Mouse (Mus musculus) spleen, adult 2 months (tissue): Measurements from ENCODE around the gene Nap1l1. TPM values are rescaled to one million over a fixed set of nuclear protein-coding genes. Genes with fewer than 3 reads are reported as not detected.

Experiments used
- DNase-seq, 2 experiments: peaks; one replicate each; pipeline versions ENCODE4 v3.0.0 to v3.0.0-alpha.2; 2012 to 2021; ENCODE audit warnings: low spot score in 2 of 2, low read depth in 1 of 2
- H3K27ac ChIP-seq: fragments of 200-500 bp; 2 replicates; pipeline ENCODE4 v1.5.1; 2012; ENCODE audit warnings: low read length, inconsistent platforms; ENCODE audit not compliant: insufficient read depth
- H3K27me3 ChIP-seq: fragments of 200-500 bp; 2 replicates; pipeline ENCODE4 v1.6.1; 2012; ENCODE audit warnings: mild to moderate bottlenecking, moderate library complexity, low read length, inconsistent platforms; ENCODE audit not compliant: control insufficient read depth, insufficient read depth
- H3K36me3 ChIP-seq: fragments of 200-500 bp; 2 replicates; pipeline ENCODE4 v1.6.1; 2012; ENCODE audit warnings: mild to moderate bottlenecking, low read length, inconsistent platforms; ENCODE audit not compliant: control insufficient read depth, insufficient read depth
- H3K4me1 ChIP-seq: fragments of 200-500 bp; 2 replicates; pipeline ENCODE4 v1.6.1; 2011; ENCODE audit warnings: inconsistent platforms; ENCODE audit not compliant: control insufficient read depth, insufficient read depth, insufficient read length
- H3K4me3 ChIP-seq: fragments of 200-500 bp; 2 replicates; pipeline ENCODE4 v1.5.1; 2011; ENCODE audit warnings: mild to moderate bottlenecking, inconsistent platforms; ENCODE audit not compliant: insufficient read depth, insufficient read length; ENCODE audit errors: extremely low read depth
- CTCF ChIP-seq: fragments of 200-500 bp; IDR thresholded peaks from 2 replicates; pipeline ENCODE4 v1.5.1; 2011; ENCODE audit warnings: mild to moderate bottlenecking, inconsistent platforms; ENCODE audit not compliant: insufficient read depth, insufficient read length, insufficient replicate concordance; ENCODE audit errors: extremely low read depth
- POLR2A ChIP-seq: fragments of 200-500 bp; IDR thresholded peaks from 2 replicates; pipeline ENCODE4 v1.6.1; 2011; ENCODE audit warnings: low read depth, low read length, inconsistent platforms
- WGBS: fragments of 180-500 bp; shearing (Covaris S2); methylation state at CpG from one replicate; pipeline ENCODE4 v1.1.7; 2018; 5-methylcytosine and 5-hydroxymethylcytosine counted together
- polyA plus RNA-seq: library from polyadenylated mRNA; depleted of rRNA; stranded (reverse); fragments of >200 nt; gene quantifications from 2 replicates; pipeline ENCODE4 v1.2.3, GENCODE M21; 2012

The Nap1l1 gene
- polyA plus RNA-seq, 1 experiment, result 10.4 TPM

- Histone ChIP-seq H3K4me3 (no peak overlapping the region), H3K4me1 (no peaks in the 10 kb centered on the region), H3K36me3 (no peaks in the 10 kb centered on the region), H3K27ac (no peak overlapping the region), H3K27me3 (no peaks in the 10 kb centered on the region)
- WGBS, result 90% methylated on average over 1 of the region's 1 CpGs
- DNase-seq, result no peak
- TF ChIP-seq POLR2A, result no peak
- TF ChIP-seq CTCF, result no peak
Measured at GRCm38 (mm10) chr10:111451683-111452322, 21.2 kb upstream of the Nap1l1 start.

- Histone ChIP-seq H3K27me3 (no peaks in the 10 kb centered on the region), H3K27ac (no peak overlapping the region), H3K36me3 (no peaks in the 10 kb centered on the region), H3K4me1 (no peaks in the 10 kb centered on the region), H3K4me3 (no peak overlapping the region)
- 92% methylated on average over 11 of the region's 11 CpGs for WGBS
- DNase-seq, result no peak
- TF ChIP-seq POLR2A (no peak), CTCF (no peak)
Measured at GRCm38 (mm10) chr10:111452426-111452825, 20.6 kb upstream of the Nap1l1 start.

GRCm38 (mm10) chr10:111454698-111455308 is 18.2 kb upstream of the Nap1l1 start:
- WGBS, result 77% methylated on average over 8 of the region's 8 CpGs
- Histone ChIP-seq H3K36me3 (no peaks in the 10 kb centered on the region), H3K27me3 (no peaks in the 10 kb centered on the region), H3K27ac (no peak overlapping the region), H3K4me3 (no peak overlapping the region), H3K4me1 (no peaks in the 10 kb centered on the region)
- DNase-seq, result no peak
- no peak for TF ChIP-seq CTCF
- TF ChIP-seq POLR2A, result no peak

DNA sequence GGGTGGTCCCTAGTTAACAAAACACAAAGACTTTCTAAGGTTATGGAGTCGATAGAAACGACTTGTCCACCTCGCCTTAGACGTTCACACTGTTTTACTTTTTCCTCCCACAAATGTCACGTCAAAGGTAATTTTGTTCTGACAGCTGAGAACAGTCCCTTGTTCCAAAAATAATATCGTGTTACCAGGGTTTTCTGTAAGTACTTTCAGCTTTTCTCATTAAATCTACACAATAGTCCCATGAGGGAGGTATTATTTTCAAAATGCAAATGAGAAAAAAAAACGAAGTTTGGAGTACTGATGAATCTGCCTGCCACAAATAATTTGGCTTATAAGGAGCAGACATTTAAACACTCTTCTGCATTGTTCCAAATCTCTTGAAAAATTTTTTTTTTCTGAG is 14.9 kb upstream of the Nap1l1 start:
- Histone ChIP-seq H3K4me3 (no peak overlapping the region), H3K27me3 (no peaks in the 10 kb centered on the region), H3K27ac (no peak overlapping the region), H3K36me3 (no peaks in the 10 kb centered on the region), H3K4me1 (no peaks in the 10 kb centered on the region; the same call in 1 of the 2 replicates)
- 82% methylated on average over 7 of the region's 7 CpGs for WGBS
- TF ChIP-seq CTCF, result no peak
- TF ChIP-seq POLR2A, result no peak
- no peak for DNase-seq

GRCm38 (mm10) chr10:111459040-111459439 is 14.0 kb upstream of the Nap1l1 start:
- Histone ChIP-seq H3K4me1 (no peaks in the 10 kb centered on the region; the same call in 1 of the 2 replicates), H3K4me3 (no peak overlapping the region), H3K27me3 (no peaks in the 10 kb centered on the region), H3K36me3 (no peaks in the 10 kb centered on the region), H3K27ac (no peak overlapping the region)
- no peak for TF ChIP-seq CTCF
- TF ChIP-seq POLR2A, result no peak
- DNase-seq, result no peak
- 90% methylated on average over 9 of the region's 9 CpGs for WGBS

DNA sequence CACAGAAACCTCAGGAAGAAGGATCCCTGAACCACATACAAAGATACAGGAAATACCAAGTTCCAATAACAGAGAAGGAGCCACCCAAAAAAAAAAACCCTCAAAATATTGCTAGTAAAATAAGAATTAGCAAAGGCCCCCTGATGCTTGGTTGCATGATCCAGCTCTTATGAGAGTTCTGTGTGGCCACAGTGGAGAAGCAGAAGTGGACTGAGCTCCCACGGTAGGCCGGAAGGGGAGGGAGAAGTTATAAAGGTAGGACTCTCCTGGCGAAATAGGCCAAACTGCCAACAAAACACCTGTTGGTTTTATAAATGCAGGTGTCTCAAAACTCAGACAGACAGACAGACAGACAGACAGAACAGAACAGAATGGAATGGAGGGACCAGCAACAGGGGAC is 13.1 kb upstream of the Nap1l1 start:
- WGBS, result 47% methylated on average over 3 of the region's 3 CpGs
- Histone ChIP-seq H3K27me3 (no peaks in the 10 kb centered on the region), H3K4me1 (peaks cover 3% of the 10 kb centered on the region; the same call in 1 of the 2 replicates), H3K36me3 (no peaks in the 10 kb centered on the region), H3K4me3 (no peak overlapping the region), H3K27ac (no peak overlapping the region)
- DNase-seq, result no peak
- no peak for TF ChIP-seq POLR2A
- no peak for TF ChIP-seq CTCF

DNA sequence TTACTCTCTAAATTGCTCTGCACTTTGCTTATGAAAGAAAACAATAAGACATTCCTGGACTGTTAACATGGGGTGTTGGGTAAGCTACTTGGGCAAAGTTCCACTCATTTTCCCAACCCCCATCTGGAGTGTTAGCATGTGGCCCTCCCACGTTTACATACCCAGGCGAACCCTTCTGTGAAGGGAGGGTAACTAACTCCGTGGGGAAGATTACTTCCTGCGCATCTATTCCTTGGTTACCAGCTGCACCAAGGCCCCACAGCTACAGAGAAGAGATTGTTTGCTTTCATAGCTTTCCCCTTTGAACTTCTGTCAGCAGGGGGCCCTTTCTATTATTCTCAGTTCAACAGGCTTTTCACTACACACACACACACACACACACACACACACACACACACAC is 12.6 kb upstream of the Nap1l1 start:
- peaks cover 5% of the 10 kb centered on the region; the same call in 1 of the 2 replicates for H3K4me1 ChIP-seq
- DNase-seq, result no peak
- 54% methylated on average over 4 of the region's 4 CpGs for WGBS
- H3K36me3 ChIP-seq, result no peaks in the 10 kb centered on the region
- H3K4me3 ChIP-seq, result no peak overlapping the region
- no peak overlapping the region for H3K27ac ChIP-seq
- no peaks in the 10 kb centered on the region for H3K27me3 ChIP-seq
- TF ChIP-seq CTCF, result no peak
- TF ChIP-seq POLR2A, result no peak
